In genomic region chr12:81856696-81857095, GRCm38 (mm10) we compare ENCODE assay signal across 14 mouse cellular contexts. TPM values are rescaled to one million over a fixed set of nuclear protein-coding genes. Genes with fewer than 3 reads are reported as not detected.
DNase-seq lines count a peak whose midpoint lies in the region; ATAC-seq and TF ChIP-seq lines count a peak whose summit lies in the region.
"Had no signal": no experiment of that assay in that cellular context is flagged by ENCODE, and none has a peak within 500 bp of the region (broad histone marks: within the 10 kb centered on the region; RNA-seq: fewer than 3 reads in every experiment).

No protein-coding gene starts in this region.

- no peak overlapping the region for H3K27ac ChIP-seq in kidney, embryonic 14.5 days (ENCODE audit: low read depth, low read length)
- no peak overlapping the region for H3K27ac ChIP-seq in stomach, postnatal 0 days (replicated peaks)
- H3K27ac ChIP-seq: embryonic facial prominence, embryonic 10.5 days; forebrain, embryonic 10.5 days; hindbrain, embryonic 13.5 days; midbrain, embryonic 13.5 days had no signal

- TF ChIP-seq CTCF in stomach, postnatal 0 days (IDR thresholded peaks at IDR 0.05; ENCODE audit: low read depth): no peak

- no peak overlapping the region for H3K4me3 ChIP-seq in kidney, embryonic 14.5 days (ENCODE audit: low read length)
- no peak overlapping the region for H3K4me3 ChIP-seq in stomach, postnatal 0 days (ENCODE audit: low read depth, low read length)
- H3K4me3 ChIP-seq: embryonic facial prominence, embryonic 10.5 days; forebrain, embryonic 10.5 days; hindbrain, embryonic 13.5 days; midbrain, embryonic 13.5 days had no signal

- no peaks in the 10 kb centered on the region for H3K27me3 ChIP-seq in kidney, embryonic 14.5 days (ENCODE audit: control insufficient read depth, insufficient read depth, low read length)
- no peaks in the 10 kb centered on the region for H3K27me3 ChIP-seq in stomach, postnatal 0 days (ENCODE audit: control insufficient read depth, insufficient read depth, low read length)

- H3K9me3 ChIP-seq in kidney, embryonic 14.5 days (ENCODE audit: control insufficient read depth, low read length): no peaks in the 10 kb centered on the region
- no peaks in the 10 kb centered on the region for H3K9me3 ChIP-seq in stomach, postnatal 0 days (ENCODE audit: control insufficient read depth, low read length)
- H3K9me3 ChIP-seq: embryonic facial prominence, embryonic 10.5 days; forebrain, embryonic 10.5 days; hindbrain, embryonic 13.5 days; midbrain, embryonic 13.5 days had no signal

- DNase-seq in adrenal gland, postnatal 14 days: peak; percentile 53
- DNase-seq in adrenal gland, postnatal 4 days (ENCODE audit: low spot score in 2 of 2): no peak
- DNase-seq in kidney, adult 8-10 months: peak; percentile 65 to 82
- DNase-seq in kidney, postnatal 36 days: peak; percentile 71 to 84
- DNase-seq in stomach, postnatal 0 days (ENCODE audit: low spot score): peak; percentile 35
- no peak for DNase-seq in cerebellum, adult 9-10 months
- no peak for DNase-seq in thymus, postnatal 0 days (ENCODE audit: low spot score)
- DNase-seq: cerebellum, adult 11 months; gastrocnemius, postnatal 25 days had no signal

- H3K4me2 ChIP-seq in kidney, embryonic 14.5 days (replicated peaks; ENCODE audit: low read depth, low read length): no peak overlapping the region
- H3K4me2 ChIP-seq in stomach, postnatal 0 days (replicated peaks; ENCODE audit: low read depth): no peak overlapping the region
- H3K4me2 ChIP-seq: hindbrain, embryonic 13.5 days; midbrain, embryonic 13.5 days had no signal

- no peak overlapping the region for H3K9ac ChIP-seq in kidney, embryonic 14.5 days (ENCODE audit: low read depth, low read length)
- no peak overlapping the region for H3K9ac ChIP-seq in stomach, postnatal 0 days (ENCODE audit: low read length)
- H3K9ac ChIP-seq: hindbrain, embryonic 13.5 days; midbrain, embryonic 13.5 days had no signal

- no peaks in the 10 kb centered on the region for H3K36me3 ChIP-seq in kidney, embryonic 14.5 days (ENCODE audit: control insufficient read depth, insufficient read depth, low read length)
- H3K36me3 ChIP-seq in stomach, postnatal 0 days (ENCODE audit: control insufficient read depth, insufficient read depth, low read length): no peaks in the 10 kb centered on the region
- H3K36me3 ChIP-seq: embryonic facial prominence, embryonic 10.5 days; forebrain, embryonic 10.5 days; hindbrain, embryonic 13.5 days; midbrain, embryonic 13.5 days had no signal

- no peak for ATAC-seq in kidney, embryonic 14.5 days (ENCODE audit: low FRiP score, low TSS enrichment)
- no peak for ATAC-seq in stomach, postnatal 0 days (ENCODE audit: low FRiP score, low TSS enrichment)
- ATAC-seq: midbrain, embryonic 13.5 days had no signal

- 38% methylated on average over 4 of the region's 4 CpGs for WGBS in kidney, embryonic 14.5 days
- 42% methylated on average over 4 of the region's 4 CpGs for WGBS in stomach, postnatal 0 days

- TF ChIP-seq EP300 in stomach, postnatal 0 days (optimal IDR thresholded peaks at IDR 0.05): no peak

- peaks cover 14% of the 10 kb centered on the region; the same call in 1 of the 2 replicates for H3K4me1 ChIP-seq in kidney, embryonic 14.5 days (ENCODE audit: control insufficient read depth, insufficient read depth, low read length)
- 0 out of 2 replicates have a peak, but pooled peaks cover 6% of the 10 kb centered on the region for H3K4me1 ChIP-seq in stomach, postnatal 0 days (replicated peaks; ENCODE audit: control insufficient read depth, insufficient read depth)

RNA-seq across cellular contexts. Expression of gene Pcnx, which starts 3.1 kb away (rescaled TPM):
- 57.7 and 60.7 TPM in 2 replicates for total RNA-seq in adrenal gland, postnatal 14 days (2021)
- total RNA-seq in adrenal gland, postnatal 4 days (2021): 10 to 100 TPM; 64.8 to 68.2 TPM
- polyA plus RNA-seq in kidney, embryonic 14.5 days (2014; fragmentation: Nextera tagmentation; extraction: Ambion mirVana): 13.2 and 19.5 TPM in 2 replicates
- polyA plus RNA-seq in stomach, postnatal 0 days (2015; fragmentation: Nextera tagmentation; extraction: Ambion mirVana): 5.1 TPM in 2 replicates
- 9.8 and 17.5 TPM in 2 replicates for polyA plus RNA-seq in thymus, postnatal 0 days (2015; fragmentation: Nextera tagmentation; extraction: Ambion mirVana)

Comparison
In these comparisons a context has a peak if more than half of its experiments do, and no peak if none do; other contexts are left out.
1. DNase-seq: peak in adrenal gland, postnatal 14 days (single experiment), kidney, adult 8-10 months (2 of 2), kidney, postnatal 36 days (2 of 2) and stomach, postnatal 0 days (single experiment); none in adrenal gland, postnatal 4 days (0 of 2), cerebellum, adult 9-10 months (single experiment) and thymus, postnatal 0 days (single experiment).